Mouse (Mus musculus) kidney, embryonic 16.5 days (tissue): ENCODE data around the gene Gnat1. TPM values are rescaled to one million over a fixed set of nuclear protein-coding genes. Genes with fewer than 3 reads are reported as not detected.

Experiments used
- ATAC-seq: fragments of 200-750 bp; cut with Nextera tagmentation; 2 replicates; pipeline ENCODE4 v1.8.0; 2017; ENCODE audit warnings: moderate TSS enrichment; ENCODE audit not compliant: low FRiP score, low TSS enrichment
- H3K27ac ChIP-seq: fragments of 300-500 bp; sonication (generic); 2 replicates; pipeline ENCODE4 v1.5.1; 2014; ENCODE audit warnings: low read length
- H3K27me3 ChIP-seq: fragments of 300-500 bp; sonication (generic); 2 replicates; pipeline ENCODE4 v1.6.1; 2014; ENCODE audit warnings: low read length, control low read depth, mixed read lengths; ENCODE audit not compliant: insufficient read depth
- H3K36me3 ChIP-seq: fragments of 300-500 bp; sonication (generic); 2 replicates; pipeline ENCODE4 v1.6.1; 2014; ENCODE audit warnings: low read length, control low read depth, mixed read lengths; ENCODE audit not compliant: insufficient read depth
- H3K4me1 ChIP-seq: fragments of 300-500 bp; sonication (generic); 2 replicates; pipeline ENCODE4 v1.6.1; 2014; ENCODE audit warnings: low read length, control low read depth, mixed read lengths; ENCODE audit not compliant: insufficient read depth
- H3K4me2 ChIP-seq: fragments of 300-500 bp; sonication (generic); replicated peaks from 2 replicates; pipeline ENCODE4 v1.6.1; 2014; ENCODE audit warnings: low read depth, low read length
- H3K4me3 ChIP-seq: fragments of 300-500 bp; sonication (generic); 2 replicates; pipeline ENCODE4 v1.5.1; 2014; ENCODE audit warnings: mild to moderate bottlenecking, low read length
- H3K9ac ChIP-seq: fragments of 300-500 bp; sonication (generic); replicated peaks from 2 replicates; pipeline ENCODE4 v1.6.1; 2014; ENCODE audit warnings: low read length
- H3K9me3 ChIP-seq: fragments of 300-500 bp; sonication (generic); 2 replicates; pipeline ENCODE4 v1.6.1; 2016; ENCODE audit warnings: low read length, control low read depth
- WGBS: fragments of 180-500 bp; shearing (Covaris S2); extraction: QIAGEN DNeasy Blood & Tissue Kit; methylation state at CpG from one replicate; pipeline ENCODE4 v1.1.7; 2014; 5-methylcytosine and 5-hydroxymethylcytosine counted together
- polyA plus RNA-seq: library from polyadenylated mRNA; unstranded; fragments of >200 nt; fragmentation: Nextera tagmentation; extraction: Ambion mirVana; gene quantifications from 2 replicates; pipeline ENCODE4 v1.2.1, GENCODE M21; 2015

Gnat1 gene
- polyA plus RNA-seq, 1 experiment from 2014 or later: 2.8 TPM

- Histone ChIP-seq H3K4me1 (peaks cover 18% of the 10 kb centered on the region), H3K4me3 (no peak overlapping the region), H3K4me2 (no peak overlapping the region), H3K36me3 (no peaks in the 10 kb centered on the region), H3K27me3 (no peaks in the 10 kb centered on the region), H3K9ac (no peak overlapping the region), H3K27ac (no peak overlapping the region), H3K9me3 (no peaks in the 10 kb centered on the region)
- 38% methylated on average over 8 of the region's 8 CpGs for WGBS
- no peak for ATAC-seq
Observed at GRCm38 (mm10) chr9:107641666-107642065, 37.8 kb downstream of the Gnat1 start.

- Histone ChIP-seq H3K9me3 (no peaks in the 10 kb centered on the region), H3K27me3 (no peaks in the 10 kb centered on the region), H3K9ac (peak overlapping the region; percentile 40; the same call in 1 of the 2 replicates), H3K4me2 (no peak overlapping the region), H3K36me3 (no peaks in the 10 kb centered on the region), H3K4me1 (peaks cover 25% of the 10 kb centered on the region), H3K27ac (no peak overlapping the region; the same call in 1 of the 2 replicates), H3K4me3 (no peak overlapping the region)
- WGBS: 37% methylated on average over 7 of the region's 8 CpGs
- no peak for ATAC-seq
Observed at GRCm38 (mm10) chr9:107640257-107640772, 39.2 kb downstream of the Gnat1 start.

- Histone ChIP-seq H3K27ac (no peak overlapping the region), H3K4me3 (no peak overlapping the region), H3K27me3 (no peaks in the 10 kb centered on the region), H3K9ac (no peak overlapping the region), H3K36me3 (no peaks in the 10 kb centered on the region), H3K4me1 (peaks cover 27% of the 10 kb centered on the region), H3K4me2 (no peak overlapping the region), H3K9me3 (no peaks in the 10 kb centered on the region)
- no peak for ATAC-seq
- 31% methylated on average over 7 of the region's 7 CpGs for WGBS
Observed at GRCm38 (mm10) chr9:107637070-107637469, 42.4 kb downstream of the Gnat1 start.

GRCm38 (mm10) chr9:107635279-107636028 lies 44.1 kb downstream of the Gnat1 start, which contains the start of gene Gnai2:
TSS of gene Gnai2 (minus strand) at chr9:107635367.
- Histone ChIP-seq H3K36me3 (0 out of 2 replicates have a peak, but pooled peaks cover 3% of the 10 kb centered on the region), H3K4me2 (peak within 1 kb of the TSS; percentile 98), H3K9me3 (no peaks in the 10 kb centered on the region), H3K27me3 (no peaks in the 10 kb centered on the region), H3K4me1 (peaks cover 43% of the 10 kb centered on the region), H3K4me3 (peak within 1 kb of the TSS; percentile 94), H3K27ac (peak within 1 kb of the TSS; percentile 94), H3K9ac (peak within 1 kb of the TSS; percentile 94)
- WGBS: 3% methylated on average over 37 of the region's 38 CpGs
- ATAC-seq: peak; percentile 97

- Histone ChIP-seq H3K27me3 (no peaks in the 10 kb centered on the region), H3K9me3 (no peaks in the 10 kb centered on the region), H3K36me3 (0 out of 2 replicates have a peak, but pooled peaks cover 3% of the 10 kb centered on the region), H3K27ac (peak overlapping the region; percentile 94), H3K4me1 (peaks cover 51% of the 10 kb centered on the region), H3K4me2 (peak overlapping the region; percentile 98), H3K4me3 (peak overlapping the region; percentile 94), H3K9ac (peak overlapping the region; percentile 94)
- ATAC-seq: peak; percentile 1; the same call in 1 of the 2 replicates
- under 1% methylated on average over 35 of the region's 35 CpGs for WGBS
Observed at GRCm38 (mm10) chr9:107634406-107635278, 44.9 kb downstream of the Gnat1 start.

- 0 out of 2 replicates have a peak, but pooled peaks have one; percentile 0 for ATAC-seq
Observed at GRCm38 (mm10) chr9:107633661-107634405, 45.7 kb downstream of the Gnat1 start.

GRCm38 (mm10) chr9:107633091-107633660 lies 46.3 kb downstream of the Gnat1 start:
- peak overlapping the region; percentile 98 for H3K4me2 ChIP-seq
- no peaks in the 10 kb centered on the region for H3K9me3 ChIP-seq
- H3K4me3 ChIP-seq: peak overlapping the region; percentile 94
- H3K27ac ChIP-seq: peak overlapping the region; percentile 94
- ATAC-seq: peak; percentile 40; the same call in 1 of the 2 replicates
- under 1% methylated on average over 33 of the region's 33 CpGs for whole genome bisulfite sequencing
- peak overlapping the region; percentile 94 for H3K9ac ChIP-seq
- no peaks in the 10 kb centered on the region for H3K27me3 ChIP-seq
- H3K36me3 ChIP-seq: 0 out of 2 replicates have a peak, but pooled peaks cover 3% of the 10 kb centered on the region
- peaks cover 66% of the 10 kb centered on the region for H3K4me1 ChIP-seq

More at GRCm38 (mm10) chr9:107633661-107634405, 45.7 kb downstream of the Gnat1 start:
- H3K36me3 ChIP-seq: 0 out of 2 replicates have a peak, but pooled peaks cover 3% of the 10 kb centered on the region
- peak overlapping the region; percentile 94 for H3K27ac ChIP-seq
- peak overlapping the region; percentile 98 for H3K4me2 ChIP-seq
- peak overlapping the region; percentile 94 for H3K4me3 ChIP-seq
- H3K9ac ChIP-seq: peak overlapping the region; percentile 94
- H3K9me3 ChIP-seq: no peaks in the 10 kb centered on the region
- no peaks in the 10 kb centered on the region for H3K27me3 ChIP-seq
- peaks cover 59% of the 10 kb centered on the region for H3K4me1 ChIP-seq
- 0% methylated on average over 15 of the region's 15 CpGs for WGBS

GRCm38 (mm10) chr9:107632478-107632877 lies 47.0 kb downstream of the Gnat1 start:
- Histone ChIP-seq H3K9ac (peak overlapping the region; percentile 94), H3K4me1 (peaks cover 72% of the 10 kb centered on the region), H3K27ac (peak overlapping the region; percentile 94), H3K9me3 (no peaks in the 10 kb centered on the region), H3K4me3 (peak overlapping the region; percentile 94), H3K4me2 (peak overlapping the region; percentile 98), H3K27me3 (no peaks in the 10 kb centered on the region), H3K36me3 (0 out of 2 replicates have a peak, but pooled peaks cover 7% of the 10 kb centered on the region)
- no peak for ATAC-seq
- 66% methylated on average over 6 of the region's 6 CpGs for WGBS
